Mouse (Mus musculus) frontal cortex, postnatal 36 days (tissue): ENCODE measurements at regions not wholly inside any gene's neighbourhood (a gene's known extent, or its start where the extent isn't known, plus 50 kb on each side); places are given as distances from the start of the nearest gene placed in this dataset.

ENCODE experiments used
- DNase-seq, 2 experiments: peaks; one replicate each; pipeline ENCODE4 v3.0.0; 2022; ENCODE audit warnings: low spot score in 2 of 2

- no peak for DNase-seq
Observed at GRCm38 (mm10) chr15:49043035-49043434, 4841.7 kb upstream of the Gm7489 start.

GRCm38 (mm10) chr15:49065069-49065468 lies 4819.6 kb upstream of the Gm7489 start:
- DNase-seq, result no peak

GRCm38 (mm10) chr15:49065875-49066274 lies 4818.8 kb upstream of the Gm7489 start:
- DNase-seq, result peak; percentile 40 to 62

GRCm38 (mm10) chr15:49066367-49066766 lies 4818.3 kb upstream of the Gm7489 start:
- DNase-seq, result no peak
